Mouse (Mus musculus): ENCODE results near the gene Ccdc33.

Ccdc33 gene

GRCm38 (mm10) chr9:58014393-58015160, 104.0 kb downstream of the Ccdc33 start:
- DNase-seq (ENCODE audit: extremely low spot score, low read depth, low spot score), result no peak

- no peak for DNase-seq (ENCODE audit: extremely low spot score, low read depth, low spot score)
These were observed 105.7 kb downstream of the Ccdc33 start for GRCm38 (mm10) chr9:58012935-58013334.

DNA sequence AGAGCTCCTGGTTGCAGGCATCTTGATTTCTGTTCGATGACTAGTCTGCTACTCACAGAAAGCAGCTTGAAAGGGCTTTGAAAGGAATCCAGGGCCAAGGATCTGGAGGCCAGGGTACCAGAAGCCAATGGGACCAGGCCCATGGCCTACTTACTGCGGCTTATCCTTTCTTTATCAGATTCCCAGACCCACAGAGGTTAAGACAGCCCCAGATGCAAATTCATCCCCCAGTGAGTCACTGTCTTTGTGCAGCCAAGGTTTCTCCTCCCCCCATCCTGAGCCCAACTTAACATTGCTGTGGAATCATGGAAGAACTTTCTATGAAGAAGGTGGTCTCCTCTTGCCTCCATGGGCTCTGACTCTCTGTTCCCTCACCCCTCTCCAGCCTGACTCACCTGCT, 106.1 kb downstream of the Ccdc33 start:
- DNase-seq (ENCODE audit: extremely low spot score, low read depth, low spot score), result no peak

- no peak for DNase-seq (ENCODE audit: extremely low spot score, low read depth, low spot score)
These were observed 107.1 kb downstream of the Ccdc33 start for GRCm38 (mm10) chr9:58011552-58011951.

GRCm38 (mm10) chr9:58011027-58011426, 107.6 kb downstream of the Ccdc33 start:
- DNase-seq (ENCODE audit: extremely low spot score, low read depth, low spot score), result no peak

- no peak for DNase-seq (ENCODE audit: extremely low spot score, low read depth, low spot score)
These were observed 109.0 kb downstream of the Ccdc33 start for GRCm38 (mm10) chr9:58009588-58009987.

GRCm38 (mm10) chr9:58009015-58009362, 109.6 kb downstream of the Ccdc33 start:
- DNase-seq (ENCODE audit: extremely low spot score, low read depth, low spot score), result no peak

DNA sequence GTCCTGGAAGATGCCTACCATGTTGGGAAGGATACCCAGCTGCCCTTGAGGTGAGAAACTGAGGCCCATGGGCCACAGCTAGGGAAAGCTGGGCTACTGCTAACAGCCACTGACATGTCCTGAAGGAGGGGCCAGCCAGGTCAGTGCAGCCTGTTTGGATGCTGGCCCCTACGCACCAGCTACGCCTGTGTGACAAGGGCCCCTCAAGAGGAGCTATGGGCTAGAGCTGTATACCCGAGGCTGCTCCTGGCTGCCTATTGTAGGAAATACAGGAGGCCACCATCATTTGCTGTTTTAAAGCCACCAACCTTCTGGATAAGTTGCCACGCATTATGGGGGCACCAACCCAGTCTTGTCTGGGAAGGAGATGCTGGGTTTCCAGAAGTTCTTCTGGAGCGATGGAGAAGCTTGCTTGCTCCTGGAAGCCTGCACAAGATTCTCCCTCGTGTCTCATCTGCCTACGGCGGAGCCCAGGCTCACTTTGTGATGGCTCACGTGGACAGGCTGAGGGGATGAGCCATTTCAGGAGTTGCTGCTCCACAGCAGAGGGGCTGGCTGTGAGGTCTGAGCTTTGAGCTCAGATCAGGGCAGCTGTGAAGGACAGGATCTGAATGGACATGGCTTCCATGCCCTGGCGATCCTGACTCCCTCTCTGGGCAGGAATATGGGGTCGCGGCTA, 110.1 kb downstream of the Ccdc33 start:
- no peak for DNase-seq (ENCODE audit: extremely low spot score, low read depth, low spot score)

DNA sequence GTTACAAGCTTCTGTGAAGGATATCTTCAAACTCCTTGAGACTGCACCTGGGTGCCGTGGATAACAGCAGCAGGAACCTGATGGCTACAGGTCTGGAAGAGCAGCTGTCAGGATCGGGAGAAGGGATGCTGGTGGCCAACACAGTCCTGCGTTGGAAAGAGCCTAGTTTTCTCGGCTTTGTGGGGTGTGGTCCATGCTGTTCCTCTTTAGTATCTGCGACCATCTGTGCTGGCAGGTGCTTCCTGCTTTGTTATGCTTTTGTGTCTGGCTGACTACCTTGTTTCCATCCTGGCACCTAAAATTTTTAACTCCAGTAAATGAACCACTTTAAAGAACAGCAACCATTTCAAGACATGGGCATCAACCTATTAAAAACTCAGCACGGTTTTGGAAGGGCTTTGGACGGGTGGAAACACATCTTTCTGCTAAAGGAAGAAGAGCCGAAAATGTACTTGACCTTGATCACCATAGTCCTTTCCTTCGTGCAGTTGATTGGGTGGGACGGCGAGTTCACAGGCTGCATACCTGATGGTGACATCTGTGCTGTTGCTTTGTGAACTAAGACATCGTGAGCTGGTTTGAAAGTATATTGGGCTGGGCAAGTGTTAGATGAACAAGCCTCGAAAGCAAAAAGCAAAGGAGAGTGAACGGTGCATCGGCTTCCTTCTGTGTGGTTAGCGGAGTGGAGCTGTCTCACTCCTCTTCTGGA, 112.7 kb downstream of the Ccdc33 start, which contains the start of gene Cyp11a1:
TSS of gene Cyp11a1 (plus strand) at position 659 of the 709 bp plus-strand sequence.
- DNase-seq (ENCODE audit: extremely low spot score, low read depth, low spot score), result no peak

DNA sequence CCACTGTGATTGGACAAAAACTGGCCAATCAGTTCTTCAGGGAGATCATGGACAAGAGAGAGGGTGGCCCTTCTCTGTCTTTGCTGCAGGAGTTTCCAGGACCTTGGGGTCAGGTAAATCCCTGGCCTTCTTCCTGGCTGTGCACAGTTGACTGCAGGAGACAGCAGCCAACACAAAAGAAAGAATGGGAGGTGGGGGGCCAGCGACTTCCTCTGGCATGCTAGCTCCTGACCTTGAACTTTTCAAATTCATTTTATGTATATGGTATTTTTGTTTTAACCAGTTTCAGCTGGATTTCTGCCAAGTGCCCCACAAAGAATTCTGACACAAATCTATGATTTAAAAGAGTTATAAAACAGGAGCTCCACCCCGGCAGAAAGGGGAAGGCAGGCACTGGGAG, 115.4 kb downstream of the Ccdc33 start:
- no peak for DNase-seq (ENCODE audit: extremely low spot score, low read depth, low spot score)

DNA sequence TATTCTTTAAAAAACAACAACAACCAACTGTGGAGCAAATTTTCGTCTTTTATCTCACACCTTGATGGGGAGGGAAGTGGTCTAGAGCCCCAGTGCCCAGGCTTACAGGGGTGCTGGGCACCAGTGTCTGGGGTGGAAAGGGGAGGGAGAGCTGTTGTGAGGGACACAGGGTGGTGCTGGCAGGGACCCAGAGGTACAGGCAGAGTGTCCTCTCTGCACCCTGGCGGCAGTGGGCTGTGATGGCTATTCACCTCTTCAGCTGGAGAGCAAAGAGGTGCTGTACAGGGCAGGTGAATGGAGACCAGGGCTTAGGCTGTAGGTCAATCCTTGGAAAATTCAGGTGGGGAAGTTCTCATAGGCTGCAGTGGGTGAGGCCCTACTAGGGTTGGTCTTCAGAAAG, 118.9 kb downstream of the Ccdc33 start:
- no peak for DNase-seq (ENCODE audit: extremely low spot score, low read depth, low spot score)

GRCm38 (mm10) chr9:57998685-57999084, 119.9 kb downstream of the Ccdc33 start:
- DNase-seq (ENCODE audit: extremely low spot score, low read depth, low spot score), result no peak

DNA sequence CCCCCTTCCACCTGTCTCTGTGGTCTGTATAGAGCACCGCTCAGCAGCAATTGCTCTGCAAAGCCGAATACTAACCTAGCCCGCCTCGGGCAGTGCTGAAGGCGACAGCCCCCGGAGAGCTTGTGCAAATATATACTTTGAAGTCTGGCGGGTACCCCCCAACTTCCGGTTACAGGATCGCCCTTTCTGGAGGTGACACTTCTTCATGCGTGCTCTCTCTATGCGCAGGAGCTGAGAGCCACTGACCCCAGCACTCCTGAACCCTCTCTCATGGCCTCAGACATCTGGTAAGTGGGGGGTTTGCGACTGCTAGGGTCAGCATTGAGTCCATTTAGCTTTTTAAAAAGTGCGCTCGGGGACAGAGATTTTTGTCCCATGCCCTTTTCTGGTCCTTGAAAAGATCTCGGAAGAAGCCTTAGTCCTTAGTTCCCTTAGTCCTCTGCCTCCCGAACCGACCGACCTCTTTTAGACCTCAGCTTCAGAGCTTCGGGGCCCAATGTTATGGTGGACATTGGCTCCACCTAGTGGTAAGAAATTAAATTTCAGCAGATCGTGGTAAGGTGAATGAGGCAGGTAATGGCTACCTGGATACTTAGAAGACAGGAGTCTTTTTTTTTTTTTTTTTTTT, 120.5 kb downstream of the Ccdc33 start:
- DNase-seq (ENCODE audit: extremely low spot score, low read depth, low spot score), result peak; percentile 61

DNA sequence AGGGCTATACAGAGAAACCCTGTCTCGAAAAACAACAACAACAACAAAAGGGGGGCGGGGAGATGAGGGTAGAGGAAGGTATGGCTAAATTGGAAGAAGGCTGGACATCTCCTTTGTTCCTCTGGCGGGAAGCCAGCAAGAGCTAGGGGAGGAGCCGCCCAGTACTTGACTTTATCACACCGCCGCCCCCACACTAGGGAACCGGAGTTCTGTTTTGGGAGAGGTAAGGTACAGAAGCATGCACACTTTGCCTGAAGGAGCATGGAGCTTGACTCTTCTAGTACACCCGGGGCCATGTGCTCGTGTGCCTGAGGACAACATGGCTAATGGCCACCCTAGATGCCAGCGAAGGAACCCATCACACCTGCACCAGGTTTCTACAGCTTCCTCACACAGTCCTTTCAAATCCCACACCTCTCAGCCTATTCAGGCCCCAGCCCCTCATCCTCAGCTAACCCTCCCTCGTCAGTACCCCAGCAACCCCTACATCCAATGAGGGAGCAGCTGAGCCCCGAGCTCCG, 121.1 kb downstream of the Ccdc33 start:
- no peak for DNase-seq (ENCODE audit: extremely low spot score, low read depth, low spot score)

DNA sequence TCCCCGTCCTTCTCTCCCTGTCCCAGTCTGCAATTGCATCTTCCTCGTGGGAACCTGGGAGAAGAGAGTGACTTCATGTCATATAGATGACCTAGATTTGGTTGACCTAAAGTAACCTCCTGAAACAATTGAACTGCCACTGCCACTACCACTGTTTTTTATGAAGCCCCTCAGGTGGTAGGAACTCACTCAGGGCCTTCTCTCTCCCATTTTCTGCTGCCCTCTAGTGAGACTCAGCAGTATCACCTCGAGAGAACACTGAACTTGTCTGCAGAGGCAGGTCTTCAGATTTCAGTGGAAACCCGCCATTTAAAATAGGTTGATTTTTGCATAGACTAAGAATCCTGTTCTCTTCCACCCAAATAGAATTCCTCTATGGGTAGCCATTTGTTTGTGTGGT, 123.3 kb downstream of the Ccdc33 start:
- DNase-seq (ENCODE audit: extremely low spot score, low read depth, low spot score), result no peak

GRCm38 (mm10) chr9:57992781-57993591, 125.6 kb downstream of the Ccdc33 start:
- no peak for DNase-seq (ENCODE audit: extremely low spot score, low read depth, low spot score)

GRCm38 (mm10) chr9:57992060-57992459, 126.6 kb downstream of the Ccdc33 start:
- DNase-seq (ENCODE audit: extremely low spot score, low read depth, low spot score), result no peak

DNA sequence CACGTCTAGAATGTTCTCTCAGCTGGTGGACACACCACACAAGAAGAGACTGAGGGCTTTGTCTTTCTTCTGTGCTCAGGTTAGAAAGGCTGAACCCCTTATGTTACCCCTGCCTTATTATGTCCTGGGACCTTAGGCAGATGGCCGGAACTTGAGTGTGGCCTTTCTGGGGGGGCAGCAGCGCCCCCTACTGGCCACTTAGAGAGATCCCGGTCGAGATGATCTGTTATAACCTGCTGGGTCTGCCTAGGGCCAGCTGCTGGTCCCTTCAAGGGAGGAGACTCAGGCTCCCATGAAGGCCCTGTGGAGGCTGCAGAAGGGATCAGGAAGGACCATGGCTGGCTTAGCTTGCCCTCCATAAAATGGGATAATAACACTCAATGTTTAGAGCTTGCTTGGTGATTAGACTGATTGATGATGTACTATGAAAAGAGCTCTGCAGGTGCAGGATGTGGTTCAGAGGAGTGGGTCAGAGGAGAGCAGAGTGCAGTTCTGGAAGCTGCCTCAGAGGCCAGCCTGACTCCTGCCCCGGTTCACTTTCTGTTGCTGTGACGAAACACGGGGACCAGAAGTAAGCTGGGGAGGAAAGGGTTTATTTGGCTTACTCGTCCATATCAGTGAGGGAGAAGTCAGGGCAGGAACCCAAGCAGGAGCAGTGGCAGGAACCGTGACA, 128.0 kb downstream of the Ccdc33 start:
- DNase-seq (ENCODE audit: extremely low spot score, low read depth, low spot score), result no peak

- no peak for DNase-seq (ENCODE audit: extremely low spot score, low read depth, low spot score)
These were observed 129.3 kb downstream of the Ccdc33 start for GRCm38 (mm10) chr9:57989309-57989708.

DNA sequence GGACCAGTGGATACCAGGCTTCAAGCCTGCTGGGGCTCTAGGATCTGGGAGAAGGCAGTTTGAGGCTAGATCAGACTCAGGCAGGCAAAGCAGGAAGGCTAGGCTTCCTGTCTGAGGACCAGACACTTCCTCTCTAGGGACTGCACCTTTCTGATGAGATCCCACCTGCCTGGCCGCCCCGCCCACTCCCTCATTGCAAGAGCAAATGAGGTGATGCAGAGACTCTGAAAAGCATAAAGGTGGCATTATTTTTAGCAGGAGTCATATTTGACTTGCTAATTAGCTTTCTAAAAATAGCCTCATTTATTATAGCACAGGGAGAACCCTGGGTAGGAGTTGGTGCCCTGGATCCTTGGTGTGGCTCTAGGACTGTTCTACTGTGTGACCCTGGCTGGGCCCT, 130.5 kb downstream of the Ccdc33 start:
- DNase-seq (ENCODE audit: extremely low spot score, low read depth, low spot score), result no peak
